Mouse (Mus musculus): ENCODE results near the gene Lpin2. TPM values are rescaled to one million over a fixed set of nuclear protein-coding genes. Genes with fewer than 3 reads are reported as not detected.

Lpin2 gene
- polyA plus RNA-seq (2015; fragmentation: Nextera tagmentation; extraction: Ambion mirVana): 14.2 and 15.1 TPM in 2 replicates

GRCm38 (mm10) chr17:71182211-71182721 is at the start of gene Lpin2:
TSS of gene Lpin2 (plus strand) at chr17:71182560.
- Histone ChIP-seq H3K4me1 (ENCODE audit: control insufficient read depth, insufficient read depth, low read length) (peaks cover 19% of the 10 kb centered on the region), H3K27ac (ENCODE audit: low read length) (peak within 1 kb of the TSS; percentile 77), H3K9me3 (replicated peaks; ENCODE audit: control insufficient read depth, low read length) (no peaks in the 10 kb centered on the region), H3K27me3 (ENCODE audit: control insufficient read depth, insufficient read depth, low read length) (no peaks in the 10 kb centered on the region), H3K4me3 (ENCODE audit: low read length) (peak within 1 kb of the TSS; percentile 85), H3K9ac (ENCODE audit: low read length) (peak within 1 kb of the TSS; percentile 85), H3K36me3 (ENCODE audit: control insufficient read depth, insufficient read depth) (no peaks in the 10 kb centered on the region), H3K4me2 (ENCODE audit: low read depth, low read length) (peak within 1 kb of the TSS; percentile 81)
- WGBS: 31% methylated on average over 6 of the region's 6 CpGs
- no peak for ATAC-seq (replicated peaks; ENCODE audit: extremely low read depth, insufficient read depth, low FRiP score)

GRCm38 (mm10) chr17:71132856-71133439 is 49.4 kb upstream of the Lpin2 start:
- 87% methylated on average over 11 of the region's 11 CpGs for WGBS
- no peak overlapping the region for H3K27ac ChIP-seq (ENCODE audit: low read length)
- H3K4me2 ChIP-seq (ENCODE audit: low read depth, low read length): no peak overlapping the region
- H3K9ac ChIP-seq (ENCODE audit: low read length): no peak overlapping the region
- no peak for ATAC-seq (replicated peaks; ENCODE audit: extremely low read depth, insufficient read depth, low FRiP score)
- H3K4me3 ChIP-seq (ENCODE audit: low read length): no peak overlapping the region
- H3K27me3 ChIP-seq (ENCODE audit: control insufficient read depth, insufficient read depth, low read length): no peaks in the 10 kb centered on the region
- H3K36me3 ChIP-seq (ENCODE audit: control insufficient read depth, insufficient read depth): no peaks in the 10 kb centered on the region
- no peaks in the 10 kb centered on the region for H3K9me3 ChIP-seq (replicated peaks; ENCODE audit: control insufficient read depth, low read length)
- 0 out of 2 replicates have a peak, but pooled peaks cover 2% of the 10 kb centered on the region for H3K4me1 ChIP-seq (ENCODE audit: control insufficient read depth, insufficient read depth, low read length)

- no peak overlapping the region for H3K9ac ChIP-seq (ENCODE audit: low read length)
- no peaks in the 10 kb centered on the region for H3K36me3 ChIP-seq (ENCODE audit: control insufficient read depth, insufficient read depth)
- 83% methylated on average over 3 of the region's 3 CpGs for WGBS
- no peak overlapping the region for H3K4me3 ChIP-seq (ENCODE audit: low read length)
- no peaks in the 10 kb centered on the region for H3K27me3 ChIP-seq (ENCODE audit: control insufficient read depth, insufficient read depth, low read length)
- no peaks in the 10 kb centered on the region for H3K9me3 ChIP-seq (replicated peaks; ENCODE audit: control insufficient read depth, low read length)
- no peak for ATAC-seq (replicated peaks; ENCODE audit: extremely low read depth, insufficient read depth, low FRiP score)
- H3K27ac ChIP-seq (ENCODE audit: low read length): no peak overlapping the region
- H3K4me2 ChIP-seq (ENCODE audit: low read depth, low read length): no peak overlapping the region
- H3K4me1 ChIP-seq (ENCODE audit: control insufficient read depth, insufficient read depth, low read length): 0 out of 2 replicates have a peak, but pooled peaks cover 2% of the 10 kb centered on the region
Observed at GRCm38 (mm10) chr17:71134441-71134955, 47.9 kb upstream of the Lpin2 start.

- 61% methylated on average over 5 of the region's 5 CpGs for WGBS
Observed at GRCm38 (mm10) chr17:71135108-71135507, 47.3 kb upstream of the Lpin2 start.

GRCm38 (mm10) chr17:71135866-71136265 is 46.5 kb upstream of the Lpin2 start:
- WGBS: 80% methylated on average over 5 of the region's 5 CpGs
- Histone ChIP-seq H3K4me1 (ENCODE audit: control insufficient read depth, insufficient read depth, low read length) (no peaks in the 10 kb centered on the region), H3K27me3 (ENCODE audit: control insufficient read depth, insufficient read depth, low read length) (no peaks in the 10 kb centered on the region), H3K9ac (ENCODE audit: low read length) (no peak overlapping the region), H3K4me2 (ENCODE audit: low read depth, low read length) (no peak overlapping the region), H3K27ac (ENCODE audit: low read length) (no peak overlapping the region), H3K4me3 (ENCODE audit: low read length) (no peak overlapping the region), H3K36me3 (ENCODE audit: control insufficient read depth, insufficient read depth) (no peaks in the 10 kb centered on the region), H3K9me3 (replicated peaks; ENCODE audit: control insufficient read depth, low read length) (no peaks in the 10 kb centered on the region)
- ATAC-seq (replicated peaks; ENCODE audit: extremely low read depth, insufficient read depth, low FRiP score): no peak

More at GRCm38 (mm10) chr17:71135108-71135507, 47.3 kb upstream of the Lpin2 start:
- H3K27me3 ChIP-seq (ENCODE audit: control insufficient read depth, insufficient read depth, low read length): no peaks in the 10 kb centered on the region
- H3K36me3 ChIP-seq (ENCODE audit: control insufficient read depth, insufficient read depth): no peaks in the 10 kb centered on the region
- H3K9ac ChIP-seq (ENCODE audit: low read length): no peak overlapping the region
- H3K4me3 ChIP-seq (ENCODE audit: low read length): no peak overlapping the region
- H3K4me1 ChIP-seq (ENCODE audit: control insufficient read depth, insufficient read depth, low read length): no peaks in the 10 kb centered on the region
- H3K27ac ChIP-seq (ENCODE audit: low read length): no peak overlapping the region
- ATAC-seq (replicated peaks; ENCODE audit: extremely low read depth, insufficient read depth, low FRiP score): no peak
- H3K9me3 ChIP-seq (replicated peaks; ENCODE audit: control insufficient read depth, low read length): no peaks in the 10 kb centered on the region
- H3K4me2 ChIP-seq (ENCODE audit: low read depth, low read length): no peak overlapping the region

- H3K27me3 ChIP-seq (ENCODE audit: control insufficient read depth, insufficient read depth, low read length): no peaks in the 10 kb centered on the region
- no peak overlapping the region for H3K4me3 ChIP-seq (ENCODE audit: low read length)
- H3K36me3 ChIP-seq (ENCODE audit: control insufficient read depth, insufficient read depth): no peaks in the 10 kb centered on the region
- no peaks in the 10 kb centered on the region for H3K9me3 ChIP-seq (replicated peaks; ENCODE audit: control insufficient read depth, low read length)
- no peak overlapping the region for H3K9ac ChIP-seq (ENCODE audit: low read length)
- H3K4me1 ChIP-seq (ENCODE audit: control insufficient read depth, insufficient read depth, low read length): no peaks in the 10 kb centered on the region
- H3K27ac ChIP-seq (ENCODE audit: low read length): no peak overlapping the region
- 58% methylated on average over 16 of the region's 16 CpGs for WGBS
- no peak overlapping the region for H3K4me2 ChIP-seq (ENCODE audit: low read depth, low read length)
- no peak for ATAC-seq (replicated peaks; ENCODE audit: extremely low read depth, insufficient read depth, low FRiP score)
Observed at GRCm38 (mm10) chr17:71136384-71137333, 45.7 kb upstream of the Lpin2 start.

- H3K36me3 ChIP-seq (ENCODE audit: control insufficient read depth, insufficient read depth): no peaks in the 10 kb centered on the region
- H3K4me2 ChIP-seq (ENCODE audit: low read depth, low read length): no peak overlapping the region
- no peaks in the 10 kb centered on the region for H3K27me3 ChIP-seq (ENCODE audit: control insufficient read depth, insufficient read depth, low read length)
- H3K9me3 ChIP-seq (replicated peaks; ENCODE audit: control insufficient read depth, low read length): no peaks in the 10 kb centered on the region
- no peaks in the 10 kb centered on the region for H3K4me1 ChIP-seq (ENCODE audit: control insufficient read depth, insufficient read depth, low read length)
- no peak for ATAC-seq (replicated peaks; ENCODE audit: extremely low read depth, insufficient read depth, low FRiP score)
- WGBS: 67% methylated on average over 2 of the region's 2 CpGs
- no peak overlapping the region for H3K9ac ChIP-seq (ENCODE audit: low read length)
- H3K4me3 ChIP-seq (ENCODE audit: low read length): no peak overlapping the region
- no peak overlapping the region for H3K27ac ChIP-seq (ENCODE audit: low read length)
Observed at GRCm38 (mm10) chr17:71137334-71137721, 45.0 kb upstream of the Lpin2 start.

- Histone ChIP-seq H3K27ac (ENCODE audit: low read length) (no peak overlapping the region), H3K9me3 (replicated peaks; ENCODE audit: control insufficient read depth, low read length) (no peaks in the 10 kb centered on the region), H3K36me3 (ENCODE audit: control insufficient read depth, insufficient read depth) (no peaks in the 10 kb centered on the region), H3K4me2 (ENCODE audit: low read depth, low read length) (no peak overlapping the region), H3K4me1 (ENCODE audit: control insufficient read depth, insufficient read depth, low read length) (no peaks in the 10 kb centered on the region), H3K4me3 (ENCODE audit: low read length) (no peak overlapping the region), H3K27me3 (ENCODE audit: control insufficient read depth, insufficient read depth, low read length) (no peaks in the 10 kb centered on the region), H3K9ac (ENCODE audit: low read length) (no peak overlapping the region)
- 77% methylated on average over 4 of the region's 4 CpGs for WGBS
- ATAC-seq (replicated peaks; ENCODE audit: extremely low read depth, insufficient read depth, low FRiP score): no peak
Observed at GRCm38 (mm10) chr17:71142068-71142467, 40.3 kb upstream of the Lpin2 start.

GRCm38 (mm10) chr17:71143155-71143554 is 39.2 kb upstream of the Lpin2 start:
- H3K36me3 ChIP-seq (ENCODE audit: control insufficient read depth, insufficient read depth): no peaks in the 10 kb centered on the region
- WGBS: 74% methylated on average over 4 of the region's 4 CpGs
- no peaks in the 10 kb centered on the region for H3K4me1 ChIP-seq (ENCODE audit: control insufficient read depth, insufficient read depth, low read length)
- no peak for ATAC-seq (replicated peaks; ENCODE audit: extremely low read depth, insufficient read depth, low FRiP score)
- H3K4me2 ChIP-seq (ENCODE audit: low read depth, low read length): no peak overlapping the region
- no peak overlapping the region for H3K4me3 ChIP-seq (ENCODE audit: low read length)
- H3K27ac ChIP-seq (ENCODE audit: low read length): no peak overlapping the region
- H3K27me3 ChIP-seq (ENCODE audit: control insufficient read depth, insufficient read depth, low read length): no peaks in the 10 kb centered on the region
- no peaks in the 10 kb centered on the region for H3K9me3 ChIP-seq (replicated peaks; ENCODE audit: control insufficient read depth, low read length)
- H3K9ac ChIP-seq (ENCODE audit: low read length): no peak overlapping the region

Data from heart, embryonic 16.5 days (tissue).